Mouse (Mus musculus) liver (tissue): ENCODE measurements around the gene Treml2.

Source experiments
- DNase-seq: peaks from one replicate; pipeline ENCODE4 v3.0.0-alpha.2; 2020; ENCODE audit warnings: mixed read lengths

The Treml2 gene

DNA sequence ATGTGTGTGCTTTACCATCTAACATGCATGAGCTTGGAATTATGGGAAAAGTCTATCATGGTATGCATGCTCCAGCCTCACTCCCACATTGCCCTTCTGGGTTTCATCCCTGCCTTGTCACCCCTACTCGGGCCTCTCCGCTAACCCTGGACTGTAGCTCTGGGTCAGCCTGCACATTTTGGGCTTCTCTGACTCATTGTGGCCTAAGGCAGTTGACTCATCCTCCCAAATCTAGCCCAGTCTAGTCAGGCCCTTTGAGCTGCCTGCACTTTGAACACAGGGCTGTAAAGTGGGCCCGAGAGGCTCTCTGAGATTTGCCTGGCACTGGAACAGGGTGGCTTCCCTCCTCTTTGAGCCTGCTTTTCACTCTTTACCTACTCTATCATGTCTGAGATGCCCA is 56.5 kb downstream of the Treml2 start:
- DNase-seq, result no peak

DNA sequence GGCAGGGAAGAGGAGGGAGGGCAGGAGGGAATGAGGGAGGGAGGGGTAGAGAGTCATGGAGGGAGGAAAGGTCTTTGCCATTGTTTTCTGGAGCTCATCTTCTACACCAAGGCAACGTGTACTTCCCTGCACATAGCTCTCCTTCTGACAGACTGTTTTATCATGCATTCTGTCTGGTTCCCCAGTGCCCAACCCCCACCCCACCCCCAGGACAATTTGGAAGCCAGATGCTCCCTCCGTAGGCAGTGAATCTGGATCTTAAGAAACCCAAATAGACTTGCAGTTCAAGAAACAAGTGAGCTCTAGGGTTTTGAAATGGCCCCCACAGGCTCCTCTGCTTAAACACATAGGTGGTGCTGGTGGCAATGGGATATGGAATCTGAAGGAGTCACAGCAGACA is 58.6 kb downstream of the Treml2 start:
- no peak for DNase-seq

DNA sequence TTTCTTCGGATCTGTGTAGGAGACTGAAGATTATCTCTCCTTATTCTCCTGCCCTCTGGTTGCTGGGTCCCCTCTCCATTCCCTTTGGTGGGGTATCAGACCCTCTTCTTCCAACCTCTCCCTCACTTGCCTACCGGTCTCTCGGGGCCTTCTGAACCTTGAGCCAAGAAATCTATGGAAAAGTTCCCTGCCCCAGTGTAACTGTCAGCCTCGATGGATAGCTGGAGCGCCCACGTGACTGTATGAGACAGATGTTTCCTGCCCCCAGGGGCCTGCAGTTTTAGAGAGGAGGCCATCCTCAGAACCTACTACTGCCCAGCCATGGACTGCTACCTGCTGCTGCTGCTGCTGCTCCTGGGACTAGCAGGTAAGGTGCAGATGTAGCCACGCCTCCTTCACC is 60.3 kb downstream of the Treml2 start, which contains the start of gene Treml1:
TSS of gene Treml1 (plus strand) at position 301 of the 400 bp plus-strand sequence.
- no peak for DNase-seq

DNA sequence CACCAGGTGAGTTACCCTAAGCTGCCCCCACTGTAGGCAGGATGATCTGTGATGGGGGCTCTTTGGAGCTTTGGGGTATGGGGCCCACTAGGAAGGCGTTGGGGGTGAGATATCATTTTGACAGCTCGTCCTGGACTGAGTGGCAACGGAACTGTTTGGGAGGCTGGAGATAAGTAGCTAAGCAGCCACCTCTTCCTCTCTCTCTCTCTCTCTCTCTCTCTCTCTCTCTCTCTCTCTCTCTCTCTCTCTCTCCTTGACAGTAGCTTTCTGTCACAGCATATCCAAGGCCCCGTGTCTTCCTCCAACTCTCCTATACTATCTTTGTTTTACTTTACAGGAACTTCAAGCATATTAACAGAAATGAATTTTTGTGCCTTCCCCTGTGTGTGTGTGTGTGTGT is 61.2 kb downstream of the Treml2 start:
- DNase-seq, result peak; percentile 40
